Mouse (Mus musculus) frontal cortex, postnatal 14 days (tissue): Measurements from ENCODE around the gene Mfrp.

Source experiments
- DNase-seq, 2 experiments: peaks; one replicate each; pipeline ENCODE4 v3.0.0; 2022; ENCODE audit warnings: low spot score in 2 of 2

The Mfrp gene

DNA sequence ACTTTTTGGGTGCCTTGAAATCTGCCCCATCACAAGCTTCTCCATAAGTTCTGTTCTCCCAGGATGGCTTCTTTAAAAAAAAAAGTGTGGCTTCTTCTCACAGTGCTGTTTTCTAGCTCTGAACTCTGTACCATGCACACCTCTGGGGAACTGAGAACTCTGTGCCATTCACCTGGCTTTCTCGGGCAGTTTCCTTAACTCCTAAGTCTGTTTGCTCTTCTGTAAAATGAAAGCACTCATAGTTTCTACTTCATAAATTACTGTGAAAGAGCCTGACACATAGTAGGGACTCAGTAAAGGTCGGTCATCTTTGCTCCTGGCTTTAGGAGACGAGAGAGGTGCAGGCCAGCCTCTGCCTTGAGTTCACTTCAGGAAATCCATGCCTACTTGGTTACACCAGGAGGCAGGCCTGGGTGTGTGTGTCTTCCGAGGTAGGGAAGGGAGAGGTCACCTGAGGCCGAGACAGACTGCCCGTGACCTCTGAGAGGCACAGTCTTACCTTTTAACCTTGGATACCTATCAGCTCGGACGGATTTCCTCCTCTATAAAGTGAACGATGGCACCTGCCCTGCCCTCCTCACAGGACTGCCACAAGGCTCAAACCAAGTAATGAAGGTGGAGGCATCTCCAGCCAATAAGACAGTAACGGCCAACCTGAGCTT, 23.3 kb upstream of the Mfrp start:
- no peak for DNase-seq

DNA sequence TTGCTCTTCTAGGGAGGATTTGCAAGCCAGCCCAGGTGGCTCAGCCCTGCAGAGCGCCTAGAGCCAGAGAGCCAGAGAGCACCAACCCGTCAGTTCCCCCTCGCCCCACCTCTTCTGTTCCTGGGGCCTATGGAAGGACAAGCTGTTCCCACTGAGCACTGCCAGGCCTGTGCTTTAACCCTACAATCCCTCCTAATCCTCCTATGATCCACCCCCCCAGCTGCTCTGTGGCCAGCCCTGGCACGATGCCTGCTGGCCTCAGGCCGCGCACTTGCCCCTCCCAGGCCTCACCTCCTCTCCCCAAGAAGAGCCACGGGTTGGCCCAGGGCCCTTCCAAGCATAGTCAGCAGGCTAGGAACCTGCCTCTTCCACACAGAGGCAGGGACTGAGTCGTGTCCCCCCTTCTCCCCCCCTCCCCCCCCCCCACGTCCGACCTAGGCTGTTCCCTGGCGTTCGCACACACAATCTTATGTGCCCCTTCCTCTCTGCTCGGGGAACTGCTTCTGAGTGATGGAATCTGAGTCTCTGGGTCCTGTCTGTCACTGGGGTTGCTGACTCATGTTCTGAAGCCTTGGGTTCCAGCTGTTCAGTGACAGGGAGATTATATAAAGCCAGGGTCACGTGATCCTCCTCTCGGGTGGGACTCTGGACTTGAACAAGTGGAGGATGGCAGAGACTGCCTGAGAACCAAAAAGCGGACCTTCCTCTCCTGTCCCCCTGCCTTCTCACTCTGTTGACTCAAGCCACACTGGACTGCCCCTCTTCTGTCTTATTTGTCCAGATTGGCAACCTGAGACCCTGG, 22.4 kb upstream of the Mfrp start:
- peak in 1 of 2 experiments; percentile 12 for DNase-seq

DNA sequence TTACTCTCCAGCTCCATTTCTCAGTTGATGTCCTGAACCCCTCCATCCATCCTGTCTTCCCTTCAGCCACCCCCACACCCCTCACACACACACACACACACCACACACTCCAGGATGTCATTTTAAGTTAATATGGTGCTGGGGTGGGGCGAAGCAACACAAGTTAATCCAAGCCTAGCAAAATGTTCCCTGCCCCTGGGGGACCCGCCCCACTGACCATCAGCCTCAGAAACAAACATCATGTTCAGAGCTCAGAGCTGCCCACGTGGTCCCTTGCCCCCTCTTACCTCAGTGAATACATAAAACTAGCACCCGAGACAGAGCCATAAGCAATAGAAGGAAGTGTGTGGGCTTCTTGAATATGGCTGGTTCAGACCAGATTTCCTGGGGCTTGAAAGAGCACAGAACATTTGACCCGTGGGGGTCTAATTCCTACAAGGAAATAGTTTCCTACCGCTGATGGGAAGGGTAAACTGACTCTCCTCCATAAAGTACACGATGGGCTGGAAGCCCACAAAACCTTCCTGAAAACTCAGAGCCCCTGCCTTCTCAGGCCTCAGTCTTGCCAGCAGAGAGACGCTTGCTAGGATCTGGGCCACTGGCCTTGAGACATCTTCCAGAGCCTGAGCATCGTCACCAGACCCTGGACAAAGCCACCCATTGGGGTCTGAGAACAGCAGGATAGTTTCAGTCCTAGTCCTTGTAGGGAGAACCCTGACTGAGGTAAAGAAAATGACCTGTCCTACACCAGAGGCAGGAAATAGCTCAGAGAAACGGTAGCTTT, 21.3 kb upstream of the Mfrp start:
- peak in 1 of 2 experiments; percentile 5 for DNase-seq

DNA sequence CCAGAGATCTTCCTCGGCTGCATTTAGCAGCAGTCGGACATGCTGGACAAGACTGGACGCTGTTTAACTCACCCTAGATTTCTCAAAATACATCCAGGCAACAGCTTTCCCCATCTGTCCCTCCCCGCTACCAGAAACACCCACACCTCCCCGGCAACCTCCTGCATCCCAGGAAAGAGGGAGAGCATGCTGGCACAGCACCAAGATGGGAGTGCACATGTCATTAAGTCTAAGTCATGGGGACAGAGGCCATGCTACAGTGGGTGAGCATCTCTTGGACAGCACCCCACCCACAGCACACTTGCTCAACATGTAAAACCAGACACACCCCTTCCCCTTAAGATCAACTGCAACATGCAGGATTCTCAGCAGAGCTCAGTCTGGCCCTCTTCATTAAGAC, 20.6 kb upstream of the Mfrp start:
- peak in 1 of 2 experiments; percentile 11 for DNase-seq

DNA sequence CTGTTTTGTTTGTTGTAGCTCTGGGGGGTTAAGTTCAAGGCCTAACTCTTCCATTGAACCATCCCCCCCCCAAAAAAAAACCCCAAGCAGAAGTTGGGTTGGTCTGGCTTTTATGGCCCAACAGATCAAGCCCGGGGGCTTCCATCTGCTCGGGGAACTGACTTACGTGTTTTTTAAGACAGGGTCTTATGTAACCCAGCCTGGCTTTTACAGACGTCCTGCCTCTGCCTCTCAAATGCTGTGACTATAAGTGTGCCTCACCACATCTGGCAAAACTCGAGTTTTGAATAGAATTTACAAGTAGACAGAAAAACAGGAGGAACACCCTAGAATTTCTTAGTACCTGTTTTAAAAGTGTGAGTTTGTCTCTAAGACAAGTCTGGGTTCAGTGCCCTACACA, 19.9 kb upstream of the Mfrp start:
- no peak for DNase-seq

DNA sequence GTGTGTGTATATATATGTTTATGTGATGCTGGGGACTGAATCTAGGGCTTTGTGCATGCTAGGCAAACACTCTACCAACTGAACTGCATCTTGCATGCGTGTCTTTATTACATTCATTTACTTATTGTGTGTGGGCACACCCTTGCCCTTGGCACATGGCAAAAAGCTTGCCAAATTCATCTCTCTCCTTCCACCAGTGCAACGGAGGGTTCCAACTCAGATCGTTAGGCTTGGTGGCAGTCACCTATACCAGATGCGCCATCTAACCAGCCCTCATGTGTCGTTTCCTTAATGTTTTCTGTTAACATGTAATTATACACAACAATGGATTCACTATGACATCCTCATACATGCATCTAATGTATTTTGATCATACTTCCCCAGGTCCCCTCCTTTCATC, 19.3 kb upstream of the Mfrp start:
- DNase-seq, result no peak

DNA sequence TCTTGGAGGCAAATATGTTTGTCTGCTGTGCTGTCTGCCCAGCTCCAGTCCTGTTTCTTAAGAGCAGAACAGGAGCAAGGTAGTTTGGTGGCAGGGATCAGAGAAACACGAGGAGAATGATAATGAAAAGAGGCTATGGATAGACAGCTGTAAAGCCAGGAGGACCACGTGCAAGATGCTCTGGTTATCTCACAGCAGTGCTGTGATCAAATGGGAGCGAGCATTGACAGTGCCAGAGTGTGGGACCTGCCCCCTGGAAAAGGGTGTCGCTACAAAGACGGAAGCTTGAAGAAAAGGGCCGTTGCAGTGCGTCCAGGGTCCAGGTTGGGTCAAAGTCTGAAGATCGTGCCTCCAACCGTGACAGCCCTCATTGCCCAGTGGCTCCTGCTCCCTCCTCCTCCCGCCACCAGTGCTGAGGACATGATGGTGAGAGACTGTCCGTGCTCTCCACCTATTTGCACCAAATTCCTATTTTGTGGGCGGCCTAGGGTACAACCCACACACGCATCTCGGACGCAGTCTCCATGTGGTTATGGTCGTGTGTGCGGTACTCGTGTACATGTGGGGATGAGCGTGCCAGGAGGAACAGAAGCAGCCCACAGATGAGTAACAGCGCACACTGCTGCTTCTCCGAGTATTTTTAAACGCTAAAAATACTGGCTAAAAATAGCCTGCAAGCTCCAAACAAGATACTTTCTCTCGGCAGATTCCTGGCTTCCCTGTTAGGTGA, 18.0 kb upstream of the Mfrp start:
- peak; percentile 58 to 73 for DNase-seq

DNA sequence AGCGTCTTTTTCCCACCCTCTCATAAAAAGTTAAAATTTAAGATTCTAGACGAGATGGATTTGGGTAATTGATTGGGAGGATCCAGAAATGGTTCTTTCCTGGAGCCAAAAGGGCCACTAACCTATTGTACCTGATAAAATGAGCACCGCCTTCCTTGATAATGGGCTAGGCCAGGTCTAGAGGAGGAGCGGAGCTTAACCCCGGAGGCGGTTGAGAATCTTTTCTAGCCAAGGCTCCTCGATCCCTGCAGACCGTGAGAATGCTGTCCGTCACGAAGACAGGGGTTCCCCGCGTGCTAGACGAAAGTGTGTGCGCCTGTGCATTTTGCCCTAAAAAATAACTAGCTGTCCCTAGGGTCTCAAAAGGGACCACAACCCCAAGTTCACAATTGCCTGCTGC, 17.3 kb upstream of the Mfrp start:
- DNase-seq, result no peak

DNA sequence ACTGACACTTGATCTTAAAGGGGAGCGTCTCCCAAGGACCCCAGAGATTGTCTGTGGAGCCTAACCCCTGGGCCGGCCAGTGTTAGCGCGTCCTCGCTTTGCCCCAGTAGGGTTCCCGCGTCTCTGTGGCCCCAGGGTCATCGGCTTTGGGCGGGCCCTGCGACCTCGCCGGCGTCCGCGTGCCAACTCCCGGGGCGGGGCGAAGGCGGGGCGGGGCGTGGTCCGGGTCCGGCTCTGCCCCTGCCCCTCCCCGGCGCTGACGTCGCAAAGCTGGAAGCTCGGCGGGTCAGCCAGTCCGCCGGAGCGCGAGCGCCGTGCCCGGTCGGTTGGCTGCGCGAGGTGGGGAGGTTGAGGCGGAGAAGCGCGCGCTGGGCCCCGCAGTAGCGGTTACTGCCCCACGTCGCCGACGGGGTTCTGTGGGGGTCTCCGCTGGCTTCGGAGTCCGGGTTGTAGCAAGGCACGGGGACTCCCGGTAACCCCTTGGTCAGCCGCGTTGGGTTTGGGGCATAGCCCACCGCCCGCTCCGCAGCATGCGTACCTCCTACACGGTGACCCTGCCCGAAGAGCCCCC, 16.8 kb upstream of the Mfrp start:
- peak; percentile 78 to 85 for DNase-seq

DNA sequence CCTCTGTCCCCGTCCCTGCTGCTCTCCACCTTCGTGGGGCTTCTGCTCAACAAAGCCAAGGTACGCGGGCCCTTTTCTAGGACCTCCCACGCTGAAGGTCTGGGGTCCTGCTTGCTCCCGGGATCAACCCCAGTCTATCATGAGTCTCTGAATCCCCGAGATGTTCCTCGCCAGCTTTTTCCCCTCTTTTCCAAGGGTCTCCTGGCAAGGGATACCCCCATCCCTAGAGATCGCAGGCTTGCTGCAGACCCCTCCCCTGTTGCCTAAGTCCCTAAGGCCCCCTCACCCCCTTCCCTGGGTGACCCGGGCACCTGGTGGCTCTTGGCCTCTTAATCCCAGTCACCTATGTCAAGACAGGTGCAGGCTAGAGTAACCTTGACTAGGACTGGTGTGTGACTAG, 16.3 kb upstream of the Mfrp start:
- no peak for DNase-seq

DNA sequence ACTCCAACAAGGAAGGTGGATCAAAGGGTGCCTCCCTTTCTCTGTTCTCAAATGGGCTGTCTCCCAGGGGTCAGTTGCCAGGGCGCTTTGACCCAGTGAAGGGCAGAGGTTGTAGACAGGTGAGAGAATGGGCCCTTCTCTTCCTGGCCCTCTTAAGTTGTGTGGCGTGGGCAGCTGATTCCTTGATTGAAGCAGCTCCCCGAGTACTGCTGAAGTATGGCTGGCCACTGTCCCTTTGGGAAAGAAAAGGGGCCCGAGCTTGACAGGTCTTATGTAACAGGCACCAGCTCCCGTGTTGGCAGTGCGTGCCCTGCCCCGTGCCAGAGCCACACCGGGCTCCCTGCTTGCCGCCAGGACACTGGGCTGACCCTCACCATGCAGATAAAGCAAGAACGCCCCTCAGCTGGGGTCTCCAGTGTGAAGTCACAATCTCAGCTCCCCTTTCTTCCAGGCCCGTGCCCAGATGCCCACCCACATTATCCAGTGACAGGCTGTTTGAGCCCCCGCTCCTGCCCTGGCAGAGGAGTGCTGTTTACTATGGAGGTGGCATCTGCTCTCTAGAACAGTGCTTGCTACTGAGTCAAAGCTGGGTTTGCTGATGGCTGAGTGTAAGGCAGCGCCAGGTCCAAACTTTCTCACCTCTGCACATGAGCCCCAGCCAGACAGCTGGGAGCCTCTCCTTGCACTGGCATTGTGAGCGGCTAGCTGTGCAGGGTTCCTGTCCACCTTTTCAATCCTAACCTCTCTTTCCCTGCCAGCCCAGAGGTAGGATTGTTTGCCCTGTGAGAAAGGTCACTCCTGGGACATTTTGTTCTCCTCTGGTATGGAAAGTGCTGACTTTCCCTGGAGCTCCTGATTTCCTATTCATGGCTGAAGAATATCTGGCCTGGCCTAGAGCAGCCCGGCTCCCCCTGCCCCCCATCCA, 15.5 kb upstream of the Mfrp start:
- peak; percentile 58 to 67 for DNase-seq

DNA sequence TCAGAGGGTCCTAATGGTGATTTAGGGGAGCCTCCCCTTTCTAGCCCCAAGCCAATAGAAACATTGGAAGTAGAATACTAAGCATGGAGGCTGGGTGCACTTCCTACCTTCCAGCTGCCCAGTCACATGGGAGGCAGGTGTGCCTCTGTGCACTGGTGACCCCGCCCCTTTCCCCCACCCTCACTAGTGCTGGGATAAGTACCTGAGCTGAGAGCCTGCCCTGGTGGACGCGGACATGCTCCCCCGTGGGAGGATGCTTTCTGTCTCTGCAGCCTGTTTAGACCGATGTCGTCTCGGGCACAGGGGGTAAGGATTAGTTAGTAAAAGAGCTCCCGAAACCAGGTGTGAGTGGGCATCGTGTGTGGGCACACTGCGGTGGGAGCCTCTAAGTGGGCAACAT, 14.6 kb upstream of the Mfrp start:
- no peak for DNase-seq

DNA sequence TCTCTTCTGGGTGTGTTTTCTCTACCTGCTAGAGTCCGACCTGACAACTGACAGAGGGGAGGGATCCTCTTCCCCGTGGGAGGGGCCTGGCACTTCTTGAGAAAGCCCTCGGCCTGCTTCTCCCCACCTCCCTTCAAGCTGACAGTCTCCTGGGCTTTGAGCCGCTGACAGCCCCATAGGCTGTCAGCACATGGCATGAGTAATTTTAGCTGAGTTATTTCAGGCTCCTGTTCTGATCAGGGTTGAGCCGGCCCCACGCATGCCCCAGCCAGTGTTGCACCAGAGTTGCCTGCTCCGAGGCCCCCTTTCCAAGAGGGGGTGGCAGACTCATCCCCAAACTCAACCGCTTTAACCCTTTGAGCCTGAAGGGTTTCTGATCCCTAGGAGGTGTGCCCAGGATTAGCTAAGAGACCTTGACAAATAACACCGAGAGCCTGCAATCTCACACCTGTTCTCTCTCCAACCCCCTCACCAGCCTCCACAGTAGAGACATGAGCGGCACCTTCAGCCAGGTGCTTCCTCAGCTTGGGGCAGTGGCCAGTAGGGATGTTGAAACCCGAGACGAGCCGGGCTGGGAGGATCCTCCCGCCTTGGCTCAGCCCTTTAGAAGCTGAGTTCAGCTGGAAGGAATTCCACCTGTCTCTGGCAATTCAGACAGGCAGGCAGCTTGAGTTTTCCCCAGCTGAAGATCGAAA, 13.6 kb upstream of the Mfrp start:
- peak; percentile 47 to 66 for DNase-seq

DNA sequence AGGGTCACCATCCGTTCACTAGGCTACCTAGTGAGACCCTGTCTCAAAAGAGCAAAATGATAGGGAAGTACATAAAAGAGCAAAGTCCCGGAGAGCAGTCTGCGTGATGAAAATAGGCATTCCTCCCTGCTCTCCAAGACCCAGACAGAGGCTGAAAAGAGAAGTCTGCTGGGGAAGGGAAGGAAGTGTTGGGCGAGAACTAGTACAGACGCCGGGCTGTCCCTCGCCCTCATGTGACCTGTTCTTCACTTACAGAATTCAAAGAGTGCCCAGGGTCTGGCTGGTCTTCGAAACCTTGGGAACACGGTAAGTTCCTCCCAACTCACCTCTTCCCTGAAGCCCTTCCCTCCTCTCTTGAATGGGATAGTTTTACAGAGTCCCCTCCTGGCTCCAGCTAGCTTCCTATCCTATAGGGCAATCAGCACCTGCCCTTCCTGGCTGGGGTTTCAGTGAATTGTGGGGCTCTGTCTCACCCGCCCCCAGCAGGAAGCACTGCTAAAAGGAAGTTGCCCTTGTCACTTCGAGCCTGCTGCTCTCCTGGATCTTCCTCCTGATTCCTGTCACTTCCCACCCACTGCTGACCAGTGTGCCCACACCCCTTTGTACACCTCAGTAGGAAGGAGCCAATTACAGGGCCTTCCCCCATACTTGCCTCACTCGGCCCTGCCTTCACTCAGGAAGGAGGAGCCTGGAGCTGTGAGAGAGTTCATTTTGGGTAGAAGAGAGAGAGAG, 12.5 kb upstream of the Mfrp start:
- no peak for DNase-seq

DNA sequence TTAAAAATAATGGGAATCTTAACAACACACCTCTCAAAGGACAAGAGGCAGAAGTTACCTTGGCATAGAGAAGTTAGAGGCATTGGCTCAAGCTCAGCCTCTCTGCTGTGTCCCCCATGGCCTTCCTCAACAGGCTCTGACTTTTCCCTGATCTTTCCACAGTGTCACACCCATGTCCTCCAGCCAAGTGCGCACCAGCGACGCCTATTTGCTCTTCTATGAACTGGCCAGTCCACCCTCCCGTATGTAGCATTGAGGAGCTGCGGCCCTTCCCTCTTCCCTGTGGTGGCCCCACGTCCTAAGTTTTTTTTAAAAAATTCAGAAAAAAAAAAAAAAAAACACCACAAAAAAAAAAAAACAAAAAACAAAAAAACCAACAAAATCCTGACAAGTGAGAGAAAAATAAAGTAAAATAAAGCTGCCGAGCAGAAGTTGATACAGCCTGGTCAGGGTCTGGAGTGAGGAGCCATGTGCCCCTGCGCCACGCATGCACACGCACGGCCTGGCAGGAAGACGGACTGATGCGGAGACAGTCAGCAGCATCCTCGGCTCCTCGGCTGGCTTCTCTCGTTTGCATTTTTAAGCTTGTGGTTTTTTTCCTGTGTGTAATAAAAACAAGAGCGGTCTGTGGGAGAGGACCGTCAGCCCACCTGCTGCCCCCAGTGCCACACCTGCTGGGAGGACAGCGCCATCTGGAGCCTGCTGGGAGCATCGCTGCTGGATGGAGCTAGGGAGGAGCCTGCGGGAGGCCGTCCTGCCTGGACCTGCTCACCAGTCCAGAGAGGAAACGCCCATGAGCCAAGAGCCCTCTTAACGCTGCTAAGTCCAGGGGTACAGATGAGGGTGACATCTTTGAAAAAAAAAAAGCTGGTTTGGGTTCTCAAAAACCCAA, 7.7 kb upstream of the Mfrp start:
- DNase-seq, result peak; percentile 65 to 73

DNA sequence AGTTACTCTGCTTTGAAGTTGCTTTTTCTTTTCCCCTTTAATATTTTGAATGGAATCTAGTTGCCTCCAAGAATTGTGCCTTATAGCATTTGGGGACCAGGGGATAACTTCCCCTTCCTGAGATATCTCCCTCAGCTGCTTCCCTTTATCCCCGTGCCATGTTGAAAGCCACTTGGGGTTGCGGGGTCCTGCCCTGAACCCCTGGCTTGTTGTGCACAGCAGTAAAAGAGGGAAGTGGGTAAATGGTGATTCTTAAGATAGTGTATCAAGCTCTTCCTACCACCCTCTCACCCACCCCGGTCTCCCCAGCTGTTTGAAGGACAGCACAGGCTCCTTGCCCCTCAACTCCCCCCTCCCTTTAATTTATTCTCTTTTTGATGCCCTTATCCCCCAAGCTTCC, 6.8 kb upstream of the Mfrp start:
- DNase-seq, result no peak

DNA sequence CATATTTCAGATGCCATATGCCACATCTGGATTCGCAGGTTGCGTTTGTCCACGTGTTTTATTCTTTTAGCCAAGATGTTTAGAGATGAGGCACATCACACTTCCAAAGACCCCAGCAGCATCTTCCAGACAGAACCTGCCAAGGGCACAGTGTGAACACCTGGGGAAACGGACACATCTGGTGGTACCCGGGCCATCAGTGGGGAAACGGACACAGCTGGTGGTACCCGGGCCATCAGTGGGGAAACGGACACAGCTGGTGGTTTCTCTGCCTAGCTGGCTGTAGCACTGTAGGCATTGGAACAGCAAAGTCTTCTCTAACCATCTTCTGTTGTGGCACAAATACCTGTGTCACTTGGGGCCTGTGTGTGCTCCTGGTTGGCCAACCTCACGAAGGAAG, 5.7 kb upstream of the Mfrp start:
- DNase-seq, result no peak

DNA sequence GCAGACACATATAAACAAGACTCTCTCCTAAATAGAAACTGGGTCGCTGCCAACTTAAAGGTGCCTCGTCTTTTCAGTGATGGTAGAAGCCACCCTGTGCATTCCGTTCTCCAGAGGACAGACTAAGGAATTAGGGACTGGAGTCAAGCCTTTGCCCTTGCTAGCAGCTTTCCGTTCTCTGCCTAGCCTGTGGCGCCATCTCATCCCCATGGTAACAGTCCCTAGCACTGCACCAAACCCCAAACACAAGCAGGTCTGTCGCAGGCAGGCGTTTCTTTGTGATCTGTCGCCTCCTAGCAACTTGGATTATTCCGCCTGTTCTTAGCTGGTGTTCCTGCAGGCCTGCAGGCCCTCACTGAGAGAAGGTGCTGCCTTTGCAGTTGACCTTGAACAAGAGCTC, 5.0 kb upstream of the Mfrp start:
- no peak for DNase-seq
